In genomic region chr19:4889791-4890190, GRCm38 (mm10) we compare ENCODE assay signal across 27 mouse cellular contexts. TPM values are rescaled to one million over a fixed set of nuclear protein-coding genes. Genes with fewer than 3 reads are reported as not detected.
A peak's percentile ranks its signal among the peaks of the same experiment; 100 is the strongest.
DNase-seq lines count a peak whose midpoint lies in the region; ATAC-seq and TF ChIP-seq lines count a peak whose summit lies in the region.
"Had no signal": no experiment of that assay in that cellular context is flagged by ENCODE, and none has a peak within 500 bp of the region (broad histone marks: within the 10 kb centered on the region; RNA-seq: fewer than 3 reads in every experiment).

No protein-coding gene starts in this region.

- H3K27me3 ChIP-seq in heart, embryonic 16.5 days (ENCODE audit: control insufficient read depth, insufficient read depth, low read length) = no peaks in the 10 kb centered on the region; the same call in 1 of the 2 replicates
- peaks cover 52% of the 10 kb centered on the region for H3K27me3 ChIP-seq in heart, embryonic 10.5 days (ENCODE audit: insufficient read depth, poor library complexity, severe bottlenecking)
- H3K27me3 ChIP-seq in liver, embryonic 13.5 days = no peaks in the 10 kb centered on the region
- no peaks in the 10 kb centered on the region for H3K27me3 ChIP-seq in liver, embryonic 11.5 days (replicated peaks; ENCODE audit: control insufficient read depth, insufficient read depth, low read length)
- H3K27me3 ChIP-seq: embryonic facial prominence, embryonic 13.5 days; forebrain, embryonic 12.5 days; forebrain, embryonic 15.5 days had no signal

- H3K27ac ChIP-seq in gastrocnemius, adult 2 months = peak overlapping the region; percentile 2; the same call in 1 of the 2 replicates
- no peak overlapping the region for H3K27ac ChIP-seq in heart, embryonic 16.5 days (ENCODE audit: low read length)
- no peak overlapping the region for H3K27ac ChIP-seq in heart, embryonic 10.5 days
- 0 out of 2 replicates have a peak overlapping the region, but pooled peaks have one; percentile 10 for H3K27ac ChIP-seq in liver, embryonic 13.5 days
- H3K27ac ChIP-seq in liver, embryonic 11.5 days (ENCODE audit: low read depth, low read length) = no peak overlapping the region
- H3K27ac ChIP-seq: embryonic facial prominence, embryonic 10.5 days; embryonic facial prominence, embryonic 13.5 days; forebrain, embryonic 12.5 days; forebrain, embryonic 15.5 days; hindbrain, embryonic 14.5 days; hindbrain, postnatal 0 days had no signal

- 52% methylated on average over 10 of the region's 10 CpGs for WGBS in heart, embryonic 16.5 days
- WGBS in heart, embryonic 10.5 days = 62% methylated on average over 10 of the region's 10 CpGs
- 76% methylated on average over 10 of the region's 10 CpGs for WGBS in liver, embryonic 13.5 days (ENCODE audit: insufficient replicate concordance)
- WGBS in liver, embryonic 11.5 days = 77% methylated on average over 10 of the region's 10 CpGs

- H3K4me2 ChIP-seq in heart, embryonic 16.5 days (ENCODE audit: low read depth, low read length) = no peak overlapping the region
- H3K4me2 ChIP-seq in liver, embryonic 13.5 days = no peak overlapping the region
- H3K4me2 ChIP-seq in liver, embryonic 11.5 days = no peak overlapping the region
- H3K4me2 ChIP-seq: embryonic facial prominence, embryonic 13.5 days; forebrain, embryonic 12.5 days; forebrain, embryonic 15.5 days; hindbrain, embryonic 14.5 days had no signal

- peak; percentile 52 for DNase-seq in gastrocnemius, adult 2 months
- DNase-seq in gastrocnemius, adult 18-20 months (ENCODE audit: low spot score) = no peak
- no peak for DNase-seq in heart, embryonic 10.5 days (ENCODE audit: low spot score)
- DNase-seq in heart, postnatal 14 days = peak; percentile 12 to 22
- DNase-seq in heart, adult 8-10 months (ENCODE audit: low spot score) = no peak
- no peak for DNase-seq in liver, embryonic 13.5 days
- no peak for DNase-seq in liver, embryonic 11.5 days (ENCODE audit: low spot score)
- DNase-seq: adrenal gland, adult 8-10 months; adrenal gland, postnatal 25 days; cerebellum, adult 11-12 months; cerebellum, adult 8-10 months; cerebellum, postnatal 10 days; cerebellum, postnatal 36 days; embryo, embryonic 11 days; gastrocnemius, postnatal 14 days; kidney, adult 18-20 months had no signal

- no peak for TF ChIP-seq CTCF in gastrocnemius, adult 2 months (IDR thresholded peaks at IDR 0.05)

- H3K36me3 ChIP-seq in heart, embryonic 16.5 days (ENCODE audit: control insufficient read depth, insufficient read depth) = no peaks in the 10 kb centered on the region
- H3K36me3 ChIP-seq in heart, embryonic 10.5 days = peaks cover 5% of the 10 kb centered on the region; the same call in 1 of the 2 replicates
- H3K36me3 ChIP-seq in liver, embryonic 13.5 days = peaks cover 2% of the 10 kb centered on the region; the same call in 1 of the 2 replicates
- no peaks in the 10 kb centered on the region; the same call in 1 of the 2 replicates for H3K36me3 ChIP-seq in liver, embryonic 11.5 days (ENCODE audit: control insufficient read depth, insufficient read depth, low read length)

- H3K9me3 ChIP-seq in heart, embryonic 16.5 days (replicated peaks; ENCODE audit: control insufficient read depth, low read length) = no peaks in the 10 kb centered on the region
- no peaks in the 10 kb centered on the region for H3K9me3 ChIP-seq in heart, embryonic 10.5 days
- H3K9me3 ChIP-seq in liver, embryonic 13.5 days (replicated peaks) = no peaks in the 10 kb centered on the region
- no peaks in the 10 kb centered on the region for H3K9me3 ChIP-seq in liver, embryonic 11.5 days (ENCODE audit: control insufficient read depth, low read length)
- H3K9me3 ChIP-seq: embryonic facial prominence, embryonic 10.5 days; embryonic facial prominence, embryonic 13.5 days; forebrain, embryonic 12.5 days; forebrain, embryonic 15.5 days had no signal

- peak overlapping the region; percentile 9; the same call in 1 of the 2 replicates for H3K4me3 ChIP-seq in gastrocnemius, adult 2 months
- no peak overlapping the region for H3K4me3 ChIP-seq in heart, embryonic 16.5 days (ENCODE audit: low read length)
- H3K4me3 ChIP-seq in heart, embryonic 10.5 days = no peak overlapping the region
- H3K4me3 ChIP-seq in liver, embryonic 13.5 days (replicated peaks) = no peak overlapping the region
- H3K4me3 ChIP-seq in liver, embryonic 11.5 days (ENCODE audit: low read depth, low read length) = no peak overlapping the region
- H3K4me3 ChIP-seq: embryonic facial prominence, embryonic 10.5 days; embryonic facial prominence, embryonic 13.5 days; erythroblast, embryonic 14.5 days; forebrain, embryonic 12.5 days; forebrain, embryonic 15.5 days had no signal

- intact Hi-C loops in gastrocnemius, adult 2 months (cut with DNase I) = no loop called here
- intact Hi-C loops in heart, postnatal 14 days (cut with DNase I) = no loop called here

- ATAC-seq in heart, embryonic 16.5 days (replicated peaks; ENCODE audit: extremely low read depth, insufficient read depth, low FRiP score) = peak; percentile 28; the same call in 1 of the 2 replicates
- ATAC-seq in liver, embryonic 13.5 days (ENCODE audit: low read depth) = no peak
- ATAC-seq in liver, embryonic 11.5 days (replicated peaks; ENCODE audit: low FRiP score) = no peak
- ATAC-seq: activated CD4-positive, CD25-positive, alpha-beta regulatory T cell, adult 4 months; forebrain, embryonic 15.5 days; hindbrain, postnatal 0 days; inflammation-experienced regulatory T-cells, adult 6 months; intestine, embryonic 16.5 days had no signal

- H3K9ac ChIP-seq in heart, embryonic 16.5 days (ENCODE audit: low read length) = no peak overlapping the region
- no peak overlapping the region for H3K9ac ChIP-seq in liver, embryonic 13.5 days
- H3K9ac ChIP-seq in liver, embryonic 11.5 days (ENCODE audit: low read depth, low read length) = no peak overlapping the region
- H3K9ac ChIP-seq: embryonic facial prominence, embryonic 13.5 days; forebrain, embryonic 12.5 days; forebrain, embryonic 15.5 days; hindbrain, embryonic 14.5 days had no signal

- peaks cover 6% of the 10 kb centered on the region; the same call in 1 of the 2 replicates for H3K4me1 ChIP-seq in heart, embryonic 16.5 days (ENCODE audit: control insufficient read depth, insufficient read depth, low read length)
- H3K4me1 ChIP-seq in heart, embryonic 10.5 days = 0 out of 2 replicates have a peak, but pooled peaks cover 8% of the 10 kb centered on the region
- peaks cover 34% of the 10 kb centered on the region for H3K4me1 ChIP-seq in liver, embryonic 13.5 days (replicated peaks)
- peaks cover 15% of the 10 kb centered on the region for H3K4me1 ChIP-seq in liver, embryonic 11.5 days (replicated peaks; ENCODE audit: control insufficient read depth, insufficient read depth, low read length)
- H3K4me1 ChIP-seq: embryonic facial prominence, embryonic 10.5 days; embryonic facial prominence, embryonic 13.5 days; forebrain, embryonic 12.5 days; forebrain, embryonic 15.5 days had no signal

RNA-seq across cellular contexts. Expression of gene Zdhhc24, which starts 11.3 kb away (rescaled TPM):
- 1 to 10 TPM; 2.0 to 2.6 TPM for total RNA-seq in gastrocnemius, adult 2 months (2021)
- 1 to 10 TPM; 2.0 to 2.3 TPM for total RNA-seq in gastrocnemius, adult 18-20 months (2021)
- 9.1 and 10.5 TPM in 2 replicates for polyA plus RNA-seq in heart, embryonic 16.5 days (2015; fragmentation: Nextera tagmentation; extraction: Ambion mirVana)
- polyA plus RNA-seq in heart, embryonic 10.5 days (2016; fragmentation: Nextera tagmentation; extraction: Ambion mirVana) = 10.2 and 12.3 TPM in 2 replicates
- 1 to 10 TPM; 4.3 to 4.6 TPM for total RNA-seq in heart, postnatal 14 days (2021)
- total RNA-seq in heart, adult 8-10 months (2022) = 1 to 10 TPM; 2.8 to 4.2 (median 3.4) TPM
- polyA plus RNA-seq in liver, embryonic 13.5 days (2015; fragmentation: Nextera tagmentation; extraction: Ambion mirVana) = 11.2 and 11.5 TPM in 2 replicates
- polyA plus RNA-seq in liver, embryonic 11.5 days (2014; fragmentation: Nextera tagmentation; extraction: Ambion mirVana) = 12.2 and 13.6 TPM in 2 replicates

RNA-seq across cellular contexts. Expression of gene Actn3, which starts 12.1 kb away (rescaled TPM):
- total RNA-seq in gastrocnemius, adult 2 months (2021) = over 10,000 TPM in 1 of 2 experiments, 1,000 to 10,000 TPM in 1; 5,071 to 10,315 TPM
- 1,000 to 10,000 TPM; 7,595 to 9,342 TPM for total RNA-seq in gastrocnemius, adult 18-20 months (2021)
- 5.2 and 10.7 TPM in 2 replicates for polyA plus RNA-seq in heart, embryonic 16.5 days (2015; fragmentation: Nextera tagmentation; extraction: Ambion mirVana)
- 6.8 and 9.9 TPM in 2 replicates for polyA plus RNA-seq in heart, embryonic 10.5 days (2016; fragmentation: Nextera tagmentation; extraction: Ambion mirVana)
- total RNA-seq in heart, postnatal 14 days (2021) = under 1 TPM; 0.39 to 0.88 TPM
- total RNA-seq in heart, adult 8-10 months (2022) = 1 to 10 TPM; 2.0 to 4.3 (median 2.6) TPM
- 0.74 and 0.82 TPM in 2 replicates for polyA plus RNA-seq in liver, embryonic 13.5 days (2015; fragmentation: Nextera tagmentation; extraction: Ambion mirVana)
- 1.9 and 2.1 TPM in 2 replicates for polyA plus RNA-seq in liver, embryonic 11.5 days (2014; fragmentation: Nextera tagmentation; extraction: Ambion mirVana)
- polyA plus RNA-seq: activated CD4-positive, CD25-positive, alpha-beta regulatory T cell, adult 4 months had no signal

RNA-seq across cellular contexts. Expression of gene Bbs1, which starts 16.6 kb away (rescaled TPM):
- total RNA-seq in gastrocnemius, adult 2 months (2021) = 1 to 10 TPM; 1.5 to 2.1 TPM
- total RNA-seq in gastrocnemius, adult 18-20 months (2021) = 1 to 10 TPM; 1.7 to 2.0 TPM
- polyA plus RNA-seq in heart, embryonic 16.5 days (2015; fragmentation: Nextera tagmentation; extraction: Ambion mirVana) = 1.8 and 2.8 TPM in 2 replicates
- 3.1 and 3.2 TPM in 2 replicates for polyA plus RNA-seq in heart, embryonic 10.5 days (2016; fragmentation: Nextera tagmentation; extraction: Ambion mirVana)
- total RNA-seq in heart, postnatal 14 days (2021) = 1 to 10 TPM; 3.3 to 3.9 TPM
- 1 to 10 TPM; 2.6 to 3.2 (median 2.9) TPM for total RNA-seq in heart, adult 8-10 months (2022)
- polyA plus RNA-seq in liver, embryonic 13.5 days (2015; fragmentation: Nextera tagmentation; extraction: Ambion mirVana) = 0.80 and 1.1 TPM in 2 replicates
- 1.2 and 2.5 TPM in 2 replicates for polyA plus RNA-seq in liver, embryonic 11.5 days (2014; fragmentation: Nextera tagmentation; extraction: Ambion mirVana)

RNA-seq across cellular contexts. Expression of gene Ctsf, which starts 34.9 kb away (rescaled TPM):
- 10 to 100 TPM; 24.8 to 41.9 TPM for total RNA-seq in gastrocnemius, adult 2 months (2021)
- total RNA-seq in gastrocnemius, adult 18-20 months (2021) = 10 to 100 TPM; 26.6 to 30.1 TPM
- 35.0 and 42.0 TPM in 2 replicates for polyA plus RNA-seq in heart, embryonic 16.5 days (2015; fragmentation: Nextera tagmentation; extraction: Ambion mirVana)
- 30.3 and 32.2 TPM in 2 replicates for polyA plus RNA-seq in heart, embryonic 10.5 days (2016; fragmentation: Nextera tagmentation; extraction: Ambion mirVana)
- 10 to 100 TPM; 69.5 to 76.3 TPM for total RNA-seq in heart, postnatal 14 days (2021)
- 10 to 100 TPM; 77.7 to 86.2 (median 81.6) TPM for total RNA-seq in heart, adult 8-10 months (2022)
- 23.6 and 25.3 TPM in 2 replicates for polyA plus RNA-seq in liver, embryonic 13.5 days (2015; fragmentation: Nextera tagmentation; extraction: Ambion mirVana)
- polyA plus RNA-seq in liver, embryonic 11.5 days (2014; fragmentation: Nextera tagmentation; extraction: Ambion mirVana) = 13.2 and 13.3 TPM in 2 replicates

RNA-seq across cellular contexts. Expression of gene Dpp3, which starts 38.3 kb away (rescaled TPM):
- 10 to 100 TPM; 11.2 to 16.6 TPM for total RNA-seq in gastrocnemius, adult 2 months (2021)
- 10 to 100 TPM; 13.2 to 14.2 TPM for total RNA-seq in gastrocnemius, adult 18-20 months (2021)
- 73.6 and 77.9 TPM in 2 replicates for polyA plus RNA-seq in heart, embryonic 16.5 days (2015; fragmentation: Nextera tagmentation; extraction: Ambion mirVana)
- 155 and 156 TPM in 2 replicates for polyA plus RNA-seq in heart, embryonic 10.5 days (2016; fragmentation: Nextera tagmentation; extraction: Ambion mirVana)
- total RNA-seq in heart, postnatal 14 days (2021) = 10 to 100 TPM; 25.4 to 26.0 TPM
- 10 to 100 TPM; 17.0 to 20.0 (median 18.3) TPM for total RNA-seq in heart, adult 8-10 months (2022)
- 59.5 and 65.1 TPM in 2 replicates for polyA plus RNA-seq in liver, embryonic 13.5 days (2015; fragmentation: Nextera tagmentation; extraction: Ambion mirVana)
- 114 and 131 TPM in 2 replicates for polyA plus RNA-seq in liver, embryonic 11.5 days (2014; fragmentation: Nextera tagmentation; extraction: Ambion mirVana)

Comparison
In these comparisons a context has a peak if more than half of its experiments do, and no peak if none do; other contexts are left out.
1. DNase-seq: peak in gastrocnemius, adult 2 months (single experiment) and heart, postnatal 14 days (2 of 2); none in gastrocnemius, adult 18-20 months (single experiment), heart, embryonic 10.5 days (single experiment), heart, adult 8-10 months (single experiment), liver, embryonic 13.5 days (single experiment) and liver, embryonic 11.5 days (single experiment).
2. H3K27ac ChIP-seq: peak in gastrocnemius, adult 2 months (single experiment) and liver, embryonic 13.5 days (single experiment); none in heart, embryonic 16.5 days (single experiment), heart, embryonic 10.5 days (single experiment) and liver, embryonic 11.5 days (single experiment).
3. RNA of gene Actn3, which starts 12.1 kb away (total RNA-seq): 5,071 to 10,315 TPM in gastrocnemius, adult 2 months and 7,595 to 9,342 TPM in gastrocnemius, adult 18-20 months; 2.0 to 4.3 TPM in heart, adult 8-10 months and 0.39 to 0.88 TPM in heart, postnatal 14 days; every median in the first group is over 100 times any median in the second.